Mouse (Mus musculus) embryonic facial prominence, embryonic 11.5 days (tissue): Measurements from ENCODE around the gene Rfx8. TPM values are rescaled to one million over a fixed set of nuclear protein-coding genes. Genes with fewer than 3 reads are reported as not detected.

ENCODE experiments used
- ATAC-seq: fragments of 200-750 bp; cut with Nextera tagmentation; replicated peaks from 2 replicates; pipeline ENCODE4 v1.8.0; 2017; ENCODE audit warnings: low read depth; ENCODE audit not compliant: insufficient number of reproducible peaks, low FRiP score, low TSS enrichment
- DNase-seq: peaks from one replicate; pipeline ENCODE4 v3.0.0-alpha.2; 2015; ENCODE audit warnings: low spot score
- H3K27ac ChIP-seq: fragments of 300-500 bp; sonication (generic); replicated peaks from 2 replicates; pipeline ENCODE4 v1.5.1; 2014; ENCODE audit warnings: mild to moderate bottlenecking, low read depth, low read length, control low read depth
- H3K27me3 ChIP-seq: fragments of 300-500 bp; sonication (generic); 2 replicates; pipeline ENCODE4 v1.6.1; 2014; ENCODE audit warnings: mild to moderate bottlenecking, low read length, moderate library complexity, mixed read lengths; ENCODE audit not compliant: control insufficient read depth, insufficient read depth
- H3K36me3 ChIP-seq: fragments of 300-500 bp; sonication (generic); replicated peaks from 2 replicates; pipeline ENCODE4 v1.6.1; 2014; ENCODE audit warnings: low read depth, mild to moderate bottlenecking, low read length, moderate library complexity, mixed read lengths; ENCODE audit not compliant: control insufficient read depth, insufficient read depth
- H3K4me1 ChIP-seq: fragments of 300-500 bp; sonication (generic); 2 replicates; pipeline ENCODE4 v1.6.1; 2014; ENCODE audit warnings: low read length, mixed read lengths; ENCODE audit not compliant: control insufficient read depth, insufficient read depth
- H3K4me2 ChIP-seq: fragments of 300-500 bp; sonication (generic); 2 replicates; pipeline ENCODE4 v1.6.1; 2014; ENCODE audit warnings: low read depth, mild to moderate bottlenecking, control low read depth, low read length, moderate library complexity
- H3K4me3 ChIP-seq: fragments of 300-500 bp; sonication (generic); 2 replicates; pipeline ENCODE4 v1.5.1; 2014; ENCODE audit warnings: low read depth, low read length, control low read depth
- H3K9ac ChIP-seq: fragments of 300-500 bp; sonication (generic); replicated peaks from 2 replicates; pipeline ENCODE4 v1.6.1; 2014; ENCODE audit warnings: mild to moderate bottlenecking, control low read depth, low read length
- H3K9me3 ChIP-seq: fragments of 300-500 bp; sonication (generic); replicated peaks from 2 replicates; pipeline ENCODE4 v1.6.1; 2016; ENCODE audit warnings: mild to moderate bottlenecking, low read length, inconsistent platforms, mixed read lengths; ENCODE audit not compliant: control insufficient read depth
- WGBS: fragments of 180-500 bp; shearing (Covaris S2); extraction: QIAGEN DNeasy Blood & Tissue Kit; methylation state at CpG from one replicate; pipeline ENCODE4 v1.1.7; 2014; 5-methylcytosine and 5-hydroxymethylcytosine counted together
- polyA plus RNA-seq: library from polyadenylated mRNA; unstranded; fragments of >200 nt; fragmentation: Nextera tagmentation; extraction: Ambion mirVana; gene quantifications from 2 replicates; pipeline ENCODE4 v1.2.1, GENCODE M21; 2014

Gene Rfx8
- polyA plus RNA-seq, 1 experiment from 2014 or later: 2.1 TPM

- WGBS: 18% methylated on average over 17 of the region's 17 CpGs
- H3K4me2 ChIP-seq: peak overlapping the region; percentile 96
- ATAC-seq: no peak
Measured at GRCm38 (mm10) chr1:39649691-39650434, 70.9 kb downstream of the Rfx8 start.

DNA sequence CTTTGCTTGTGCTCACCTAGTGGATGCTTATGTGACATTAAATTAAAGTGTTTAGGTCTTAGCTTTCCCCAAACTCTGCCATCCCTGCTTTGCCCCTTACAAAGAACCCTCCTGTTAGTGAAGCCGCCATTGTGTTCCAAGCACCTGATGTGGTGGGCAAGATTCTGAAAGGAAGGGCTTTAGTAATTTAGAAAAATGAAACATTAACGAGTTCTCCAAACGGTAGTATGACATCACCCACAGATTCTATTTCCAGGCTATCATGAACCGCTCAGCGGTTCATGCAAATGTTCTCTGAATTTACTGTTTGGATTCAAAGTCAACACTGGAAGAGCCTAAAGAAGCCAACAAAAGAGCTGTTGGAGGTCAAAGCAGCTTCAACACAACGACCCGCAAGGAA, 72.2 kb downstream of the Rfx8 start:
- H3K9me3 ChIP-seq: no peaks in the 10 kb centered on the region
- H3K4me2 ChIP-seq: no peak overlapping the region
- peaks cover 25% of the 10 kb centered on the region for H3K27me3 ChIP-seq
- H3K36me3 ChIP-seq: no peaks in the 10 kb centered on the region
- peaks cover 5% of the 10 kb centered on the region; the same call in 1 of the 2 replicates for H3K4me1 ChIP-seq
- no peak overlapping the region for H3K27ac ChIP-seq
- no peak for ATAC-seq
- no peak overlapping the region for H3K4me3 ChIP-seq
- DNase-seq: no peak
- no peak overlapping the region for H3K9ac ChIP-seq
- 88% methylated on average over 7 of the region's 7 CpGs for WGBS

More at GRCm38 (mm10) chr1:39649691-39650434, 70.9 kb downstream of the Rfx8 start:
- Histone ChIP-seq H3K4me1 (peaks cover 5% of the 10 kb centered on the region; the same call in 1 of the 2 replicates), H3K9ac (no peak overlapping the region), H3K9me3 (no peaks in the 10 kb centered on the region), H3K27ac (no peak overlapping the region), H3K4me3 (peak overlapping the region; percentile 51), H3K36me3 (no peaks in the 10 kb centered on the region), H3K27me3 (peaks cover 25% of the 10 kb centered on the region)
- DNase-seq: peak; percentile 24

DNA sequence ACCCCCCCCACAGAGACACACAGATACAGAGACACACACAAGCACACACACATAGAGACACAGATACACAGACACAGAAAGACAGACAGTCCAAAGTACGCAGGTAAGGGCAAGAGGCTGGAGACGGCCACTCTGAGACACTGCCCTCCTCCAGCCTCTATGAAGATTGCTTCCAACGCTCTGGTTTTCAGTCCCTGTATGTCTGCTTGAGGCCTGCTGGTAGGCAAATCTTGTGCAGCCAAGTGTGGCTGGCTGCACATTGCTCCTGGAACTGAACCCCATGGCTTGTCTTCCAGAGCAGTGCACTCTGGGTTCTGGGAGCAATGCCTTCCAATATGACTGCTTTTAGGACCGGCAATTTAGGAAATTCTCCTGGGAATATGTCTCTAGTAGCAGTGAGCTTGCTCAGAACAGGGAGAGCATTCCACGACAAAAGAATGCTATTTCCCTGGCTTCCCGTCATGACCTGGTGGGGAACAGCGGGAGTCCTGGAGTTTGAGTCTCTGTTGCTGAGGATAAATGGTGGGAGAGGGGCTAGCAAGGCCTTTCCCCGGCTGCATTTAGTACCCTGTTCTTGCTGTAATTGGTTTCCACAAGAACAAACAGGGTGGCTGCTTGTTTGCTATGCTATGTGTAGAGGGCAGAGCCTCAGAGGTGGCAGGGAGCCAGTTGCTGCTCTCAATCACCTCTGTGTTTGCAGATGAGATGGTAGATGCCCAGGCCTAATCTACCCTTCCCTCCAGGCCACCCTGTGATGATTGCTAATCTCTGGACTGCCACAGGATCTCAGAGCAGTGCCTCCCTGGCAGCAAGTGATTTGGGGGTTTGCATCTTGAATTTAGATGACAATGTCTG, 74.7 kb downstream of the Rfx8 start:
- WGBS: 51% methylated on average over 8 of the region's 8 CpGs
- Histone ChIP-seq H3K9ac (no peak overlapping the region), H3K9me3 (no peaks in the 10 kb centered on the region; the same call in 1 of the 2 replicates), H3K27ac (no peak overlapping the region), H3K36me3 (no peaks in the 10 kb centered on the region), H3K4me1 (peaks cover 5% of the 10 kb centered on the region; the same call in 1 of the 2 replicates), H3K27me3 (peaks cover 20% of the 10 kb centered on the region), H3K4me2 (no peak overlapping the region), H3K4me3 (no peak overlapping the region)
- DNase-seq (no peak), ATAC-seq (no peak)

DNA sequence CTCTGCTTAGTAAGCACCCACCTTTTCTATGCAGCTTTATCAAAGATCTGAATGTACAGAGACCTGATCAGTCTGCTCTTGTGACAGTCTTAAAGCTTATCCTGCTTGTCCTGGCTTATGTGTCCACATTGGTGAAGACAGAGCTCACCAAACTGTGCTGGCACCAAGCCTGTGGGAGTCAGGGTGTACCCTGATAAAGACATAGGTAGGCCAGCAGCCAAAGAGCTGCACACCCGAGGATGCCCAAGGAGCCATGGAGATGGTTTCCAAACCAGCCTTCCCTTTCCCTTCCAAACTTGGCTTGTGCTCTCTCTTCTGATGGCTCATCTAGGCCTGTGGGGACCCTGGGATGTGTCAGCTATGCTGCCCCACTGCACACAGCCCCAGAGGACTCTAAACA, 76.5 kb downstream of the Rfx8 start:
- Histone ChIP-seq H3K4me1 (no peaks in the 10 kb centered on the region), H3K9ac (no peak overlapping the region), H3K4me2 (no peak overlapping the region), H3K27ac (no peak overlapping the region), H3K9me3 (no peaks in the 10 kb centered on the region; the same call in 1 of the 2 replicates), H3K36me3 (no peaks in the 10 kb centered on the region), H3K27me3 (peaks cover 6% of the 10 kb centered on the region; the same call in 1 of the 2 replicates), H3K4me3 (no peak overlapping the region)
- ATAC-seq: no peak
- WGBS: 52% methylated on average over 1 of the region's 1 CpGs
- no peak for DNase-seq

DNA sequence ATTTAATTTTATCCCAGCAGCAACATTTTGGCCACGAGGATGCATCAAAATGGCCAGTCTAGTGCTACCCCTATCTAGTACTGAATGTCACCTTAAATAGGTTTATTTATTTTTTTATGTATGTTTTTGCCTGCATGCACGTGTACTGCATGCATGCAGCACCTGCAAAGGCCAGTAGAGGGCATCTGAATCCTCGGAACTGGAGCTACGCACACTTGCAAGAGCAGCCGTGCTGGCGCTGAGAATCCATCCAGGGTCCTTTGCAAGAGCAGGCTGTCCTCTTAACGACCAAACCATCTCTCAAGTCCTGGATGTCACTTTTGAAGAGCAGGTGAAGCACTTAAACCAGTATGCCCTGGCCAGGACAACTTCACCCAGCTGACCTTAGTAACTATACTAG, 79.1 kb downstream of the Rfx8 start:
- Histone ChIP-seq H3K9me3 (no peaks in the 10 kb centered on the region; the same call in 1 of the 2 replicates), H3K9ac (no peak overlapping the region), H3K27me3 (no peaks in the 10 kb centered on the region), H3K4me2 (no peak overlapping the region), H3K4me3 (no peak overlapping the region), H3K4me1 (no peaks in the 10 kb centered on the region), H3K27ac (no peak overlapping the region), H3K36me3 (no peaks in the 10 kb centered on the region)
- DNase-seq: no peak
- no peak for ATAC-seq
- WGBS: 91% methylated on average over 7 of the region's 7 CpGs

- Histone ChIP-seq H3K27me3 (no peaks in the 10 kb centered on the region), H3K27ac (no peak overlapping the region), H3K4me2 (no peak overlapping the region), H3K4me3 (no peak overlapping the region), H3K9me3 (no peaks in the 10 kb centered on the region; the same call in 1 of the 2 replicates), H3K4me1 (no peaks in the 10 kb centered on the region), H3K36me3 (no peaks in the 10 kb centered on the region), H3K9ac (no peak overlapping the region)
- WGBS: 64% methylated on average over 8 of the region's 8 CpGs
- DNase-seq (no peak), ATAC-seq (no peak)
Measured at GRCm38 (mm10) chr1:39637139-39637538, 83.7 kb downstream of the Rfx8 start.

DNA sequence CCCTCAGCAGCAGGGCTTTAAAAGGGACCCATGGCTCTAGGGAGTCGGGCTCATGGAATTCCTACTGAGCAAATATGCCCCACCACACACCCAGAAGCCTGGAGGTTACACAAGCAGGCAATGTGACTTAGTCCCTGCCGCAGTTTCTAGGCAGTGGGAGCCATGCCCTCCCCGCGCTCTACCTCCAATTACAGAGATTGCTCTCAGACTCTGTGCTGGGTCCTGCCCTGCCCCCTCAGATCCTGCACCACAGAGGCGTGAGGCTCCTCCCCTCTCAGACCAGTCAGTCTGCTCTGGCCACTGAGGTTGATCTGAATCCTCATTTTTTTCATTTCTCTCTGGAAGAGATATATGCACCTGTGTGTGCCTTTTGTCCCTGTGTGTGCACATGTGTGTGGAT, 84.1 kb downstream of the Rfx8 start:
- H3K9ac ChIP-seq: no peak overlapping the region
- H3K4me3 ChIP-seq: no peak overlapping the region
- peak; percentile 50 for DNase-seq
- no peaks in the 10 kb centered on the region for H3K27me3 ChIP-seq
- ATAC-seq: no peak; the same call in 1 of the 2 replicates
- no peak overlapping the region for H3K4me2 ChIP-seq
- H3K36me3 ChIP-seq: no peaks in the 10 kb centered on the region
- H3K4me1 ChIP-seq: no peaks in the 10 kb centered on the region
- H3K9me3 ChIP-seq: no peaks in the 10 kb centered on the region; the same call in 1 of the 2 replicates
- WGBS: 0% methylated on average over 5 of the region's 5 CpGs
- no peak overlapping the region for H3K27ac ChIP-seq

GRCm38 (mm10) chr1:39636196-39636595, 84.6 kb downstream of the Rfx8 start:
- Histone ChIP-seq H3K4me2 (no peak overlapping the region), H3K4me3 (no peak overlapping the region), H3K9ac (no peak overlapping the region), H3K4me1 (no peaks in the 10 kb centered on the region), H3K9me3 (no peaks in the 10 kb centered on the region), H3K36me3 (no peaks in the 10 kb centered on the region), H3K27me3 (no peaks in the 10 kb centered on the region), H3K27ac (no peak overlapping the region)
- WGBS: 21% methylated on average over 5 of the region's 5 CpGs
- no peak for ATAC-seq
- no peak for DNase-seq
